Mouse (Mus musculus) heart, embryonic 16.5 days (tissue): ENCODE measurements around the gene Rdh16f2. TPM values are rescaled to one million over a fixed set of nuclear protein-coding genes. Genes with fewer than 3 reads are reported as not detected.

ENCODE experiments used
- ATAC-seq: fragments of 200-750 bp; cut with Nextera tagmentation; replicated peaks from 2 replicates; pipeline ENCODE4 v1.8.0; 2017; ENCODE audit warnings: moderate number of reproducible peaks; ENCODE audit not compliant: insufficient read depth, low FRiP score; ENCODE audit errors: extremely low read depth
- H3K27ac ChIP-seq: fragments of 300-500 bp; sonication (generic); 2 replicates; pipeline ENCODE4 v1.5.1; 2014; ENCODE audit warnings: mild to moderate bottlenecking, low read length, control low read depth, moderate library complexity
- H3K27me3 ChIP-seq: fragments of 300-500 bp; sonication (generic); 2 replicates; pipeline ENCODE4 v1.6.1; 2014; ENCODE audit warnings: low read length, mixed read lengths; ENCODE audit not compliant: control insufficient read depth, insufficient read depth
- H3K36me3 ChIP-seq: fragments of 300-500 bp; sonication (generic); 2 replicates; pipeline ENCODE4 v1.6.1; 2014; ENCODE audit not compliant: control insufficient read depth, insufficient read depth
- H3K4me1 ChIP-seq: fragments of 300-500 bp; sonication (generic); 2 replicates; pipeline ENCODE4 v1.6.1; 2014; ENCODE audit warnings: low read length, mixed read lengths; ENCODE audit not compliant: control insufficient read depth, insufficient read depth
- H3K4me2 ChIP-seq: fragments of 300-500 bp; sonication (generic); 2 replicates; pipeline ENCODE4 v1.6.1; 2014; ENCODE audit warnings: low read depth, mild to moderate bottlenecking, control low read depth, low read length
- H3K4me3 ChIP-seq: fragments of 300-500 bp; sonication (generic); 2 replicates; pipeline ENCODE4 v1.5.1; 2014; ENCODE audit warnings: mild to moderate bottlenecking, control low read depth, low read length
- H3K9ac ChIP-seq: fragments of 300-500 bp; sonication (generic); 2 replicates; pipeline ENCODE4 v1.6.1; 2014; ENCODE audit warnings: low read length, control low read depth
- H3K9me3 ChIP-seq: fragments of 300-500 bp; sonication (generic); replicated peaks from 2 replicates; pipeline ENCODE4 v1.6.1; 2016; ENCODE audit warnings: low read length; ENCODE audit not compliant: control insufficient read depth
- WGBS: fragments of 180-500 bp; shearing (Covaris S2); extraction: QIAGEN DNeasy Blood & Tissue Kit; methylation state at CpG from one replicate; pipeline ENCODE4 v1.1.7; 2014; 5-methylcytosine and 5-hydroxymethylcytosine counted together
- polyA plus RNA-seq: library from polyadenylated mRNA; unstranded; fragments of >200 nt; fragmentation: Nextera tagmentation; extraction: Ambion mirVana; gene quantifications from 2 replicates; pipeline ENCODE4 v1.2.1, GENCODE M21; 2015

The Rdh16f2 gene
- polyA plus RNA-seq, 1 experiment from 2014 or later: not detected

GRCm38 (mm10) chr10:127917651-127918050 lies 51.4 kb downstream of the Rdh16f2 start:
- H3K4me2 ChIP-seq: no peak overlapping the region
- WGBS: 92% methylated on average over 5 of the region's 5 CpGs
- H3K36me3 ChIP-seq: no peaks in the 10 kb centered on the region
- no peak overlapping the region for H3K4me3 ChIP-seq
- H3K27me3 ChIP-seq: no peaks in the 10 kb centered on the region
- no peaks in the 10 kb centered on the region for H3K4me1 ChIP-seq
- no peak overlapping the region for H3K27ac ChIP-seq
- no peak overlapping the region for H3K9ac ChIP-seq
- no peaks in the 10 kb centered on the region for H3K9me3 ChIP-seq
- no peak for ATAC-seq

GRCm38 (mm10) chr10:127922241-127922640 lies 56.0 kb downstream of the Rdh16f2 start:
- no peak for ATAC-seq
- no peaks in the 10 kb centered on the region for H3K27me3 ChIP-seq
- H3K4me2 ChIP-seq: no peak overlapping the region
- no peaks in the 10 kb centered on the region for H3K9me3 ChIP-seq
- no peak overlapping the region for H3K9ac ChIP-seq
- H3K4me3 ChIP-seq: no peak overlapping the region
- H3K4me1 ChIP-seq: no peaks in the 10 kb centered on the region
- WGBS: 76% methylated on average over 1 of the region's 1 CpGs
- H3K36me3 ChIP-seq: no peaks in the 10 kb centered on the region
- H3K27ac ChIP-seq: no peak overlapping the region

DNA sequence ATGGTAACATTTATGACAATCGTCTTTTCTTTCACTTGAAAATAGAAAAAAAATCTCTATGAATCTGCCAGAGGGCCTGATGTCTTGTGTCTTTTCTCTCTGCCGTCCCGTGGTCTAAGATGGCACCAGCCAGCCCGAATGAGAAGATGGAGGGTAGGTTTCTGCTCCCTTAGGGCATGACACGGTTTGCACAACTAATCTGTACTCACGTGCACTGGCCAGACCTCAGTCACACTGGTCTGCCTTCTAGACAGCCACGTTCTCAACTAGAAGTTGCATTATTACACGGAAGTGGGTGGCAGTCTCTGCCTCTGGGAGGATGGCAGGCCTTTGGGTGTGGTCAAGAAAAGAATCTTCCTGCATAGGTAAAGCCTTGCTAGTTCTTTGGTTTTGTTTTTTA lies 56.8 kb downstream of the Rdh16f2 start:
- H3K36me3 ChIP-seq: no peaks in the 10 kb centered on the region
- WGBS: 87% methylated on average over 8 of the region's 8 CpGs
- H3K27me3 ChIP-seq: no peaks in the 10 kb centered on the region
- H3K4me2 ChIP-seq: no peak overlapping the region
- no peak overlapping the region for H3K9ac ChIP-seq
- no peaks in the 10 kb centered on the region for H3K9me3 ChIP-seq
- ATAC-seq: no peak
- H3K4me3 ChIP-seq: no peak overlapping the region
- H3K27ac ChIP-seq: no peak overlapping the region
- H3K4me1 ChIP-seq: no peaks in the 10 kb centered on the region

DNA sequence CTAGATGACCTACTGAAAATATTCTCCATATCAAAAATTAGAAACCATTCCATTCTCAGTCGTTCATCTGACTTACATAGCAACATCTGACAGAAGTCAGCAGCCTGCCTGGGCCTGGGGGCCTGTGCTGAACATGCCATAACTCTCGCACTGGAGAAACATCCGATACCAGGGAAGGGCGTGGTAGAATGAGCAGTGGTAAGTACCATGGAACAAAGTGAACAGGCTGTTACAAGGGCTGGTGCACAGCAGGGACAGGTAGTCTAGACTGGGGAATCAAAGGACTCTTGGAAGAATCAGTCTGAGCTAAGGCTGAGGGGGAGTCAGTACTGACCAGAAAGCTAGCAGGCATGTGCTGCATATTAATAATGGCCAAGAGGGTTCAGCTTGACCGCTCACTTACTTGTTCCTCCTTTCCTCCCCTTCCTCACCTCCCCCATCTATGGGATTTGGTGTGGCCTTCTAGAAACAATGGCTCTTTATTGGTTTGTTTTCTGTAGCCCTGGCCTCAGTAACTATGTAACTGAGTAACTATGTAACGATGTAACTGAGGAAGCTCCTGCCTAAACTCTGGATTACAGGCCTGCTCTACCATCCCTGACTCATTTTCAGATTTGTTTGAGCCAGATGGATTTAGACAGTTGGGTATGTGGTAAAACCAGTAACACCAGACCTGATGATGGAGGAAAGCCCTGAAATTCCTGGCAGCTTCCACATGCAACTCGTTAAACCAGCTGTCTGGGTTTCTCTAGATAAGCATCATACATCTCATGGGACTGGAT lies 58.5 kb downstream of the Rdh16f2 start:
- H3K9ac ChIP-seq: no peak overlapping the region
- no peaks in the 10 kb centered on the region for H3K27me3 ChIP-seq
- H3K4me1 ChIP-seq: no peaks in the 10 kb centered on the region
- WGBS: 62% methylated on average over 7 of the region's 7 CpGs
- no peak overlapping the region for H3K4me2 ChIP-seq
- no peak for ATAC-seq
- H3K9me3 ChIP-seq: no peaks in the 10 kb centered on the region
- H3K27ac ChIP-seq: no peak overlapping the region
- no peak overlapping the region for H3K4me3 ChIP-seq
- H3K36me3 ChIP-seq: no peaks in the 10 kb centered on the region

Other genes with a start within 250 kb of the Rdh16f2 start
- gene Lrp1, start 245.3 kb upstream of the Rdh16f2 start, polyA plus RNA-seq: 33.4 and 34.4 TPM in 2 replicates
- gene Stat6, start 223.5 kb upstream of the Rdh16f2 start, polyA plus RNA-seq: 36.1 and 36.7 TPM in 2 replicates
- 8.3 and 8.7 TPM in 2 replicates for gene Nemp1, start 199.6 kb upstream of the Rdh16f2 start, polyA plus RNA-seq
- gene Nab2, start 197.9 kb upstream of the Rdh16f2 start, polyA plus RNA-seq: 10.9 and 12.7 TPM in 2 replicates
- gene Myo1a, start 161.3 kb upstream of the Rdh16f2 start, polyA plus RNA-seq: 0.21 and 1.8 TPM in 2 replicates
- 0.74 TPM in 1 of 2 replicates, not detected in the other for gene Tac2, start 142.0 kb upstream of the Rdh16f2 start, polyA plus RNA-seq
- gene Zbtb39, start 126.9 kb upstream of the Rdh16f2 start, polyA plus RNA-seq: 1.4 and 1.6 TPM in 2 replicates
- gene Gpr182, start 114.7 kb upstream of the Rdh16f2 start, polyA plus RNA-seq: 16.1 and 19.0 TPM in 2 replicates
- gene Rdh1, start 106.8 kb upstream of the Rdh16f2 start, polyA plus RNA-seq: not detected in 2 replicates
- not detected in 2 replicates for gene Rdh16f1, start 106.7 kb upstream of the Rdh16f2 start, polyA plus RNA-seq
- 0.09 and 0.24 TPM in 2 replicates for gene Rdh9, start 90.1 kb upstream of the Rdh16f2 start, polyA plus RNA-seq
- gene Rdh16, start 65.3 kb upstream of the Rdh16f2 start, polyA plus RNA-seq: not detected in 2 replicates
- not detected in 2 replicates for gene Rdh19, start 16.5 kb upstream of the Rdh16f2 start, polyA plus RNA-seq
- gene Rdh7, start 22.3 kb downstream of the Rdh16f2 start, polyA plus RNA-seq: not detected in 2 replicates
- gene Sdr9c7, start 32.0 kb downstream of the Rdh16f2 start, polyA plus RNA-seq: not detected in 2 replicates
- not detected in 2 replicates for gene Hsd17b6, start 141.1 kb downstream of the Rdh16f2 start, polyA plus RNA-seq
- 45.8 and 50.8 TPM in 2 replicates for gene Prim1, start 148.7 kb downstream of the Rdh16f2 start, polyA plus RNA-seq
- 419 and 441 TPM in 2 replicates for gene Naca, start 169.1 kb downstream of the Rdh16f2 start, polyA plus RNA-seq
- 263 and 278 TPM in 2 replicates for gene Ptges3, start 192.5 kb downstream of the Rdh16f2 start, polyA plus RNA-seq
- gene Atp5b, start 216.8 kb downstream of the Rdh16f2 start, polyA plus RNA-seq: 6,748 and 7,106 TPM in 2 replicates
- gene Baz2a, start 225.1 kb downstream of the Rdh16f2 start, polyA plus RNA-seq: 6.6 and 8.5 TPM in 2 replicates